ENCODE assay signal across 8 mouse cellular contexts in the genomic region with DNA sequence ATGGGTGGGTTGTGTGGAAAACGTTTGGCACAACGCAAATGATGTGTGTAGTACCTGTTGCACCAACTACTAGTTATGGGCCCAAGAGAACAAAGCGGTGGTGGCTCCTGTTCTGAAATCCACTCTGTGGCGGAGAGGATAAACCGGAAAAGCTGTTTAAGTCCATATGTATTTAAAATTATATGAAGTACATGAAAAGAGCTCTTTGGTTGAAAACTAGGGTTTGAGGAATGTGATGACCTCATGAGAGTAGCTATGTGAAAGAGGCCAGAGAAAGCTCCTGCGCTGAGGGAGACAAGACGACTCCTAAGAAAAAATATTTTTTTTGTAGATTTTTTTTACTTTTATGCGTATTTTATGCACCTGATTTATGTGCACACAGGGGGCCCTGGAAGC. TPM values are rescaled to one million over a fixed set of nuclear protein-coding genes. Genes with fewer than 3 reads are reported as not detected.
DNase-seq lines count a peak whose midpoint lies in the region; ATAC-seq and TF ChIP-seq lines count a peak whose summit lies in the region.

No protein-coding gene starts in this region.

- DNase-seq in heart, postnatal 36 days, result no peak
- DNase-seq in liver, embryonic 13.5 days, result no peak
- no peak for DNase-seq in embryo, embryonic 10.5 days (ENCODE audit: low spot score)
- no peak for DNase-seq in layer of hippocampus, postnatal 10 days (ENCODE audit: low spot score in 2 of 2)
- no peak for DNase-seq in embryo, embryonic 10 days (ENCODE audit: low spot score)

- H3K27ac ChIP-seq in heart, embryonic 11.5 days (ENCODE audit: low read depth, low read length), result peak overlapping the region; percentile 61
- 0 out of 2 replicates have a peak overlapping the region, but pooled peaks have one; percentile 26 for H3K27ac ChIP-seq in forebrain, embryonic 12.5 days
- peak overlapping the region; percentile 44 for H3K27ac ChIP-seq in liver, embryonic 13.5 days

- 48% methylated on average over 8 of the region's 8 CpGs for WGBS in heart, embryonic 11.5 days (ENCODE audit: insufficient replicate concordance)
- 45% methylated on average over 8 of the region's 8 CpGs for WGBS in forebrain, embryonic 12.5 days
- 47% methylated on average over 8 of the region's 8 CpGs for WGBS in liver, embryonic 13.5 days (ENCODE audit: insufficient replicate concordance)

- no peak for ATAC-seq in heart, embryonic 11.5 days (replicated peaks; ENCODE audit: insufficient number of reproducible peaks, low FRiP score, low TSS enrichment)
- peak; percentile 13; the same call in 1 of the 2 replicates for ATAC-seq in forebrain, embryonic 12.5 days (ENCODE audit: low FRiP score)
- ATAC-seq in liver, embryonic 13.5 days (ENCODE audit: low read depth), result no peak

- peak overlapping the region; percentile 38 for H3ac ChIP-seq in C2C12 (ENCODE audit: control insufficient read depth, insufficient read length, low read depth)

- no peak for TF ChIP-seq CTCF in C2C12 (IDR thresholded peaks at IDR 0.05; ENCODE audit: control insufficient read depth, insufficient read depth, insufficient read length)

- H3K4me2 ChIP-seq in heart, embryonic 11.5 days, result peak overlapping the region; percentile 89
- peak overlapping the region; percentile 77 for H3K4me2 ChIP-seq in forebrain, embryonic 12.5 days
- H3K4me2 ChIP-seq in liver, embryonic 13.5 days, result peak overlapping the region; percentile 100

- intact Hi-C loops in heart, postnatal 36 days (cut with DNase I), result loop anchor here (2.0 kb wide), 1 partner anchor 22 kb away; no protein-coding TSS in a partner anchor

- no peaks in the 10 kb centered on the region for H3K27me3 ChIP-seq in heart, embryonic 11.5 days (ENCODE audit: control insufficient read depth, insufficient read depth, low read length)
- H3K27me3 ChIP-seq in C2C12 (ENCODE audit: control insufficient read depth, insufficient read depth, insufficient read length), result no peaks in the 10 kb centered on the region
- no peaks in the 10 kb centered on the region for H3K27me3 ChIP-seq in forebrain, embryonic 12.5 days
- H3K27me3 ChIP-seq in liver, embryonic 13.5 days, result no peaks in the 10 kb centered on the region

- H3K9me3 ChIP-seq in heart, embryonic 11.5 days (replicated peaks; ENCODE audit: control insufficient read depth, low read length), result no peaks in the 10 kb centered on the region
- H3K9me3 ChIP-seq in forebrain, embryonic 12.5 days, result no peaks in the 10 kb centered on the region
- H3K9me3 ChIP-seq in liver, embryonic 13.5 days (replicated peaks), result no peaks in the 10 kb centered on the region

- peak overlapping the region; percentile 94 for H3K4me3 ChIP-seq in heart, embryonic 11.5 days (ENCODE audit: low read depth, low read length)
- H3K4me3 ChIP-seq in C2C12 (ENCODE audit: insufficient read depth, poor library complexity, severe bottlenecking), result no peak overlapping the region
- H3K4me3 ChIP-seq in forebrain, embryonic 12.5 days (replicated peaks), result peak overlapping the region; percentile 89
- H3K4me3 ChIP-seq in liver, embryonic 13.5 days (replicated peaks), result peak overlapping the region; percentile 92

- peaks cover 2% of the 10 kb centered on the region for H3K79me3 ChIP-seq in C2C12 (ENCODE audit: low read depth)

- H3K36me3 ChIP-seq in heart, embryonic 11.5 days (ENCODE audit: control insufficient read depth, insufficient read depth, low read length), result no peaks in the 10 kb centered on the region
- H3K36me3 ChIP-seq in C2C12 (ENCODE audit: control insufficient read depth, insufficient read depth), result no peaks in the 10 kb centered on the region
- no peaks in the 10 kb centered on the region for H3K36me3 ChIP-seq in forebrain, embryonic 12.5 days (replicated peaks)
- no peaks in the 10 kb centered on the region for H3K36me3 ChIP-seq in liver, embryonic 13.5 days

- peaks cover 6% of the 10 kb centered on the region for H3K4me1 ChIP-seq in heart, embryonic 11.5 days (ENCODE audit: control insufficient read depth, insufficient read depth, low read length)
- H3K4me1 ChIP-seq in forebrain, embryonic 12.5 days, result peaks cover 12% of the 10 kb centered on the region
- H3K4me1 ChIP-seq in liver, embryonic 13.5 days (replicated peaks), result peaks cover 61% of the 10 kb centered on the region

- H3K9ac ChIP-seq in heart, embryonic 11.5 days (ENCODE audit: low read depth, low read length), result peak overlapping the region; percentile 58; the same call in 1 of the 2 replicates
- peak overlapping the region; percentile 98; the same call in 1 of the 2 replicates for H3K9ac ChIP-seq in forebrain, embryonic 12.5 days
- H3K9ac ChIP-seq in liver, embryonic 13.5 days, result peak overlapping the region; percentile 51

- no peaks in the 10 kb centered on the region for H3K79me2 ChIP-seq in C2C12 (ENCODE audit: control insufficient read depth, insufficient read depth)

TF ChIP-seq in C2C12, 6 proteins besides CTCF, POLR2A, EP300 and RAD21:
- no peak for TF ChIP-seq MYOG (IDR thresholded peaks at IDR 0.05; ENCODE audit: control insufficient read depth, extremely low read depth, insufficient read length)
- TF ChIP-seq MYOD1 (IDR thresholded peaks at IDR 0.05; ENCODE audit: control insufficient read depth, insufficient read length, low read depth), result no peak
- no peak for TF ChIP-seq MAX (IDR thresholded peaks at IDR 0.05)
- TF ChIP-seq CEBPB (IDR thresholded peaks at IDR 0.05; ENCODE audit: low read depth), result no peak
- TF ChIP-seq FOSL1 (IDR thresholded peaks at IDR 0.05; ENCODE audit: insufficient read depth, low read length, poor library complexity, severe bottlenecking), result no peak
- TF ChIP-seq USF1 (IDR thresholded peaks at IDR 0.05; ENCODE audit: low read depth), result no peak

RNA-seq across cellular contexts. Expression of a gene that starts 0.5 kb away (rescaled TPM):
- 6.4 and 9.2 TPM in 2 replicates for polyA plus RNA-seq in heart, embryonic 11.5 days (2014; fragmentation: Nextera tagmentation; extraction: Ambion mirVana)
- total RNA-seq in heart, postnatal 36 days (2021), result 10 to 100 TPM; 10.4 to 12.0 TPM
- polyA plus RNA-seq in C2C12 (2012; fragmentation: generic; extraction: Trizol), result 9.7 TPM
- polyA plus RNA-seq in forebrain, embryonic 12.5 days (2016; fragmentation: Nextera tagmentation; extraction: Ambion mirVana), result 16.1 and 18.0 TPM in 2 replicates
- polyA plus RNA-seq in liver, embryonic 13.5 days (2015; fragmentation: Nextera tagmentation; extraction: Ambion mirVana), result 3.9 and 4.5 TPM in 2 replicates
- 10 to 100 TPM; 31.6 to 35.5 TPM for total RNA-seq in layer of hippocampus, postnatal 10 days (2021)

RNA-seq across cellular contexts. Expression of a gene that starts 23.0 kb away (rescaled TPM):
- 222 TPM in 2 replicates for polyA plus RNA-seq in heart, embryonic 11.5 days (2014; fragmentation: Nextera tagmentation; extraction: Ambion mirVana)
- 100 to 1,000 TPM; 211 to 244 TPM for total RNA-seq in heart, postnatal 36 days (2021)
- polyA plus RNA-seq in C2C12 (2012; fragmentation: generic; extraction: Trizol), result 552 TPM
- 163 and 164 TPM in 2 replicates for polyA plus RNA-seq in forebrain, embryonic 12.5 days (2016; fragmentation: Nextera tagmentation; extraction: Ambion mirVana)
- polyA plus RNA-seq in liver, embryonic 13.5 days (2015; fragmentation: Nextera tagmentation; extraction: Ambion mirVana), result 259 and 263 TPM in 2 replicates
- 10 to 100 TPM; 61.4 to 69.8 TPM for total RNA-seq in layer of hippocampus, postnatal 10 days (2021)
